Mouse (Mus musculus) spleen, adult 18-20 months (tissue): ENCODE results near the gene Lekr1.

Experiments used
- DNase-seq, 2 experiments: peaks; one replicate each; pipeline ENCODE4 v3.0.0; 2022; ENCODE audit warnings: mixed read lengths in 2 of 2

Lekr1 gene

DNA sequence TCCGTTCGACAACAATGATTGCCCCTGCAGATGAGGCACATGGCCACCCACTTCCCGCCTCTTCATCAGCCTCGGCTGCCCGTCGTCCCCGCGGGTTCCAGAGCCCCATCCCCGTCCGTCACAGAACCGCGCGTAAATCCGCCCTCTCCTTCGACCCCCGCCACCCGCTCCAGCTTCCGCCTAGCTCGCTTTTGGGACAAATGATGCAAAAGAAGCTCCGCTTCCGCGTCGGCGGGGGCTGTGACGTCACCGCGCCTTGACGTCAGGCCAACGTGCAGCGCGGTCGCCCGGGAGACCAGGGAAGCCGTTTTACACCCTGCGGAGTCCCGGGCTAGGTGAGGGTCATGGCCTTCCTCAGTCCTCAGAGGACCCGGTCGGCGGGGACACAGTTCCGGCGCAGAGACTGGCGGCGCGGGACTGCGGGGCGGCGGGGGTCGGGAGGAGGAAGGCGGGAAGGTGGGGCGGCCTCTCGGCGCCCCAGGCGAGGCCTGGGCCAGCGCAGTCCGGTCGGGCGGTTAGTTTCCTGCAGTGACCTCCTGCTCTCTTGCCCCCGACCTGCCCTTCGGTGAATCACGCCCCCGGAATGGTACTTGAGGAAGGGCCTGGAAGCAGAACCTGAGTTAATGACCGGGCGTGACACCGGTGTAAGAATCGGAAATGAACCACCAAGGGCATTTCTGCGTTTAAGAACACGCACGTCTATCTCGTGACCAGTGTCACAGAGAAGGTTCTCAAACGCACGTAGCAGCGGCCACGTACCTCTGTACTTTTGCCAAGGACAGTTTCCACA lies at the start of gene Lekr1:
Gene Lekr1 (plus strand): TSS at position 252 of the 790 bp plus-strand sequence.
- peak; percentile 85 to 91 for DNase-seq

- DNase-seq = no peak
Measured at GRCm38 (mm10) chr3:65617507-65617906, 48.5 kb upstream of the Lekr1 start.

- DNase-seq = no peak
Measured at GRCm38 (mm10) chr3:65619340-65619739, 46.7 kb upstream of the Lekr1 start.

DNA sequence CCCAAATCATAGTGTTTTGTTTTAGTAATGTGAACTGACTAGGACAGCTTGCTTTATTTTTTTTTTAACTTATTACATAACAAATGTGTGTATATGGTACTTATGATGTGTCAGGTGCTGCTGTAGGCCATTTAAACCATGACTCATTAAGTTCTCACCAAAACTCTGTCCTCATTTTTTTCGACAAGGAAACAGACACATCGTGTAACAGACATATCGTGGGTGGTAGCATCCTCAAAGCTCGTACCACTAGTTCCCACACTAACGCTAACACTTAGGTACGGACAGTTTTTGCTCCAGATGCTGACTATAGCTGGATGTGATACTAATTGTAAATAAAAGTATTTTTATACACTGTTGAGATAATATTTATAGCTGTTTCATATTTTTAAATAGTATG lies 43.0 kb upstream of the Lekr1 start:
- DNase-seq = no peak

GRCm38 (mm10) chr3:65625496-65626289 lies 40.3 kb upstream of the Lekr1 start:
- no peak for DNase-seq

DNA sequence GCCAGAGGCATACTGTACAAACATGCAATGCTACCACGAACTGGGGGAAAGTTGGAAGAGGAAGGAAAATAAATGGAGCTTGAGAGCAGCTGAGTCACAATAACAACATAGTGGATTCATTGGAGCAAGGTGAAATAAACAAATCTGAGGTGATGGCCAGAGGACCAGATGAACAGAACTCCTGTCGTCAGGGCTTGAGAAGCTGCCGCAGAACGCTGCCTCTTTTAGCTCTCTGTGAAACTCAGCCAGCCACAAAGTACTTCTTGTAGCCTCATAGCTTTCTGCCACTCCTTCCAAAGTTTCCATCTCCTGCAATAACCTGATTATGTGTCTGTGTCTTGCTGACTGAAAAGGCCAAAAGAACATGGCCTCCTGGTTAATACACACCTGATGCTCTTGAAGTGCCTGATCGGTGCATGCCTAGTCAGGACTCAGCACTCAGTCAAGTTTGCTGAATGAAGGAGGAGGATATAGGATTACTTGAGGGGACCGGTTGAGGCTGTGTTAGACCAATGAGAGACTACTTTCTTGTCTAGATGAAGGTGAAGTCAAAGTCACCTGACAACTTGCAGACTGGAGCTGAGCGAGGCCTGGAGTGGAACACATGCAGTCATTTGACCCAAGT lies 39.6 kb upstream of the Lekr1 start:
- no peak for DNase-seq

GRCm38 (mm10) chr3:65627021-65627706 lies 38.9 kb upstream of the Lekr1 start:
- no peak for DNase-seq

DNA sequence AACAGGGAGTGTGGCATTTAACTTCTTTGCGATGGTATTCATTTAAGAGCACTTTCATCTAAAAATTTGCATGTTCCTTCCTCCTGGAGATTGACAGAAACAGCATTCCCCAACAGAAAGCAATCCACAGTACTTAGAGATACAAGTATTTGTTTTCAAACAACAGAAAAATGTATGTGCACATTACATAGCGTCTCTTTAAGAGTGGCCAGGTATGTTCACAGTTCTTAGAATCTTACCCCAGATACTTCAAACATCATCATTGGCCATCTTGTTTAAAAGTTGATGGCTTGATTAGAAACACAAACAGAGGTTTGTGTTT lies 38.4 kb upstream of the Lekr1 start:
- no peak for DNase-seq

- no peak for DNase-seq
Measured at GRCm38 (mm10) chr3:65629565-65630112, 36.4 kb upstream of the Lekr1 start.

DNA sequence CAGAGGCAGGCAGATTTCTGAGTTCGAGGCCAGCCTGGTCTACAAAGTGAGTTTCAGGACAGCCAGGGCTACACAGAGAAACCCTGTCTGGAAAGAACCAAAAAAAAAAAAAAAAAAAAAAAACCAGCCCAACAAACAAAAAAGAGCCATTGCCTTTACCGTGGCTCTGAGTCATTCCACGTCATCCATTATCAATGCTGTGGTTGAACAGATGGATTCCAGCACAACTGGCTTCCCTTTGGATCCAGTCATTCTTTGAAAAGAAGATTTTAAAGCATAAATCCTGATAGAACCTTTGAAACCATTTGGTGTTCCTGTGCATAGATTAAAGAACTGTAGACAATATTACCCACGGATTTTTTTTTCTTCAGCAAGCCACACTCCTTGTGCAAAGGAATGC lies 32.4 kb upstream of the Lekr1 start:
- no peak for DNase-seq

GRCm38 (mm10) chr3:65635983-65636382 lies 30.0 kb upstream of the Lekr1 start:
- no peak for DNase-seq

GRCm38 (mm10) chr3:65637313-65637712 lies 28.7 kb upstream of the Lekr1 start:
- DNase-seq = no peak

GRCm38 (mm10) chr3:65638896-65639295 lies 27.1 kb upstream of the Lekr1 start:
- DNase-seq = no peak

GRCm38 (mm10) chr3:65639454-65640014 lies 26.5 kb upstream of the Lekr1 start:
- DNase-seq = no peak

DNA sequence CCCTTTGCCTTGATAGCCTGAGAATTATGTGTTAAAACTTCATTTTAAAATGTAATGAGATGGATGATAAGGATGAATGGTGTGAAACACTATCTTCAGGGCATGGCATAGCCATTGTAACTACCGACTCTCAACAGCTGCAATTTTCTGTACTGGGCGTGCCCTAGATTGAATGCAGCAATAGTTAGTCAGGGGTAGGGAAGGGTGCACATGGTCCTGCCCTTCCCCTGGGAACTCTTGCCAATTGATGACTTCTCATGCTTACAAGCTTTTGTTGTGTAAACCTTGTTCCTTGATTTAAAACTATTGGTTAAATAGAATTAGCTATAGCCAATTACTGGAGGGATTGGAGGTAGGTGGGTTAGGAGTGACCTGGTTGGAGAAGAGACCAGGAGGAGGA lies 23.1 kb upstream of the Lekr1 start:
- DNase-seq = no peak

DNA sequence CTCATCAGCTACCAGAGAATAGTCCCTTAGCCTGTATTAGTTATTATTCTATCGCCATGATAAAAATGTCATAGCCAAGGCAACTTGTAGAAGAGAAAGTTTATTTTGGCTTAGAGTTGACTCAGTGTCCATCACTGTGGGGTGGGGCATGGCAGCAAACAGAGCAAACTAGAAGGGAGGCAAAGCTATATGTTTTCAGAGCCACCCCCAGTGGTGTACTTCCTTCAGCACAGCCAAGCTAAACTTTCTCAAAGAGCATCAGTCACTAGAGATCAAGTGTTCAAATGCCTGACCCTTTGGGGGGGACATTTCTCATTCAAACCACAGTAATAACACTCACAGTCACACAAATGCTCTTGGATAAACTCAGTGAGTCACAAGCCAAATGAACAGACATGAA lies 22.4 kb upstream of the Lekr1 start:
- no peak for DNase-seq

DNA sequence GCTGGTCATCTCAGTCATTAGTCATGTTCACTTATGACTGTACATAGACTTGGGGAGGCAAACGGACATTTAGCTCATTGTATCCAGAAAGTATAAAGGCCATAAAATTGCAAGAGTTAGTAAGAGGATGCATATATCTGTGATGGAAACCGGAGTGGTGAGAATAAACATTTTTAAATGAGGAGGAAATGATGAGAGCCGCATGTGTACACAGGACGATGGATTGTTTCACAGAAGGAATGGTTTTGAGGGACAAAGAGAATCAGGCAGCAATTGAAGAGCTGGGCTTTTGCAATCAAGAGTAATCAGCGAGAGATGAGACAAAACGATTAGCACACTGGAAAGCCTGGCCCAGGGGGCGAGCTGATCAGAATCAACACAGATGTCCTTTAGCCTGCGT lies 18.4 kb upstream of the Lekr1 start:
- no peak for DNase-seq

- no peak for DNase-seq
Measured at GRCm38 (mm10) chr3:65648913-65649312, 17.1 kb upstream of the Lekr1 start.

- no peak for DNase-seq
Measured at GRCm38 (mm10) chr3:65650156-65650815, 15.7 kb upstream of the Lekr1 start.

DNA sequence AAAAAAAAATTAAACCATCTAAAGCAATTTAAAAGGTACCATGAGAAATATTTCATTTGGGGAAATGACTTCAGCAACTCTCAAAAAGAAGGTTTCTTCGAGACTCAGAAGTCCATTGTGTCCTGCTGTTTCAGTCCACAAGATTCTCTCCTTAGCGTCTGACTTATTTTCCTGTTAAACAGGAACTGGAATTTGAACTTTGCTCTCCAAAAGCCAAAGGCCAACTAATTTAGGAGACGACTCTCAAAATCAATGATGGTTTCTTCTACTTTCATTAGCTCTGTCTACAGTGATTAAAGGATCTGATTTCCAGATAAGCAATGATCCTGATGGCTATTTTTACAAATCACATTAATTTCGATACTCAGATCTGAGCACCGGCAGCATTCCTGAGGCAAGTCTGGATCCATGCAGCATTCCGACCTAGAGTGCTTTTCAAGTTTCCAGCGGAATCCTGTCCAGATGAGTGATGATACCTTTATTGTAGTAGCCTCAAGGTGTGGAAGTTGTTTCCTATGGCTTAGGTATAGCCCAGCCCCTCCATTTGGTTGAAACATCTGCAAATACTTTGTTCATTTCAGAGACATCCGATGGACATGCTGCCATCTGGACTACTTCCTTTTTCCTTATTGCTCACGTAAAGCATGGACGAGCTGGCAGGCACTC lies 11.4 kb upstream of the Lekr1 start:
- DNase-seq = no peak

GRCm38 (mm10) chr3:65656451-65656850 lies 9.6 kb upstream of the Lekr1 start:
- no peak for DNase-seq
